Mouse (Mus musculus) left cerebral cortex, postnatal 36 days (tissue): Measurements from ENCODE around the gene Tmem245. TPM values are rescaled to one million over a fixed set of nuclear protein-coding genes. Genes with fewer than 3 reads are reported as not detected.

ENCODE experiments used
- DNase-seq, 2 experiments: peaks; one replicate each; pipeline ENCODE4 v3.0.0; 2021 to 2022; ENCODE audit warnings: low spot score in 2 of 2, mixed read lengths in 1 of 2
- intact Hi-C: fragments of 180-260 bp; cut with DNase I; formaldehyde crosslinking; loops from one replicate; pipeline ENCODE4 v1.15.1; 2025
- microRNA-seq: library from miRNA; unstranded; fragments of <30 nt; microRNA quantifications from one replicate; pipeline ENCODE4 v1.2.0, GENCODE M21; 2022
- total RNA-seq, 2 experiments: library from RNA; stranded (reverse); gene quantifications; 2 replicates each; pipeline ENCODE4 v1.2.3; 2021

Tmem245 gene
- total RNA-seq, 2 experiments from 2014 or later = 39.5 to 42.0 TPM

- intact Hi-C loops = no loop called here
- DNase-seq = no peak
Measured at GRCm38 (mm10) chr4:56831998-56832397, 115.2 kb downstream of the Tmem245 start.

DNA sequence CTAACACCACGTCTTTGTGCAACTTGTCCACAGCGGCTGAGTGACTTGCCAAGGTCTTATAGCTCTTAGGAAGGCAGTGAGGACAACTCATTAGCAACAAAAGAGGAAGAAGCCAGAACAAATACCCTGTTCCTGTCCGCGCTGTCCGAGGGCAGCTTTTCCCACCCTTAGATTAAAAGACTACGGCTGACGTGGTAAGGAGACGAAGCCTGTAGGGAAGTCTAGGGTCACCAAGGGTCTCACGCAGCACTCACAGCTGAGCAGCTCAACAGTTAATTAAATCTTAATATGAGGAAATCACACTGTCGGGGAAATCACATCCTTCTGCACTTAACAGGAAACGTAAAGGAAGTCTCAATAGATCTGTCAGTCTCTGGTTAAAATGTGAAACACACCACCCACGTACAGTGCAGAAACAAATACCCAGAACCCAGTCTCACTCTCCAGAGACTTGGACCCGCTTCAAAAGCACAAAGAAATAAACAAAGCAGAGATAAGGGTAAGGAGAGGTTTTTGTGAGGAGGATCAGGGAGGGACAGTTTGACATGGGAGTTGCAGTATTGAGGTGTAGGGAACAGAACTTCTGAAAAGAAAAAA is 116.1 kb downstream of the Tmem245 start:
- intact Hi-C loops = no loop called here
- DNase-seq = no peak

DNA sequence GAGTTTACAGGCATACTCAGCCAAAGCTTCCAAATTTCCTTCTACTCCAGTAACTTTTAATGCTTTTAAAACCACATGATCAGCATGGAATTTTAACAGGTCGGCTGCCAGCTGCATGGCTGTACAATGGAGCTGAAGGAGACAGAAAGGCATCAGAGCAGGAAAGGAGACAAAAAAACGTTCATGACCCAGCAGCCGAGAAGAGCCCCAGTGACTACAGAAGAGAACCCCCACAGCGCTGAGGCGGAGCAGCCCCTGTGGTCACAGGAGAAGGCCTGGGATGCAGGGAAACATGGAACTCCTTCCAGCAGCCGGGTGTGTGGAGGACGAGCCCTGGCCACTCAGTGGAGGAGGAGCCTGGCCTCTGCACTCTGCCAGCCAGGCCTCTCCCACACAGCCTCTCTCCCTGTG is 117.7 kb downstream of the Tmem245 start:
- intact Hi-C loops = no loop called here
- DNase-seq = no peak

DNA sequence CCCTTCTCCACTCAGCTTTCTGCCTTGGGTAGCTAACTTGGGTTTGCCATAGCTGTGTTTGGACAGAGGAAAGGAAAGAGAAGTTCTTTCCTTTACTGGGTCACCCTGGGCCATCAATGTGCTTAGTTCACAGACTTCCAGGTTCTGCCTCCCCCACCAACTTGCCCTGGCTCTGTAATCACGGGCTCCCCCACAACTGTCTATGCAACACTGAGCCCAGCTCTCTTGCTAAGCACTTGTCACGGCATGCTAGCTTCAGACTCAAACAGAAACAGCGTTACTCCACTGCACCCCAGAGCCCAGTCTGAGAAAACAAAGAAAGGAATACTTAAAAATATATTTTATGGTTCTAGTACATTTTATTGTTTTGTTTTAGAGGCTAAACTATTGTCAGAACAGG is 118.3 kb downstream of the Tmem245 start:
- intact Hi-C loops = no loop called here
- no peak for DNase-seq

GRCm38 (mm10) chr4:56824231-56824630 is 123.0 kb downstream of the Tmem245 start:
- intact Hi-C loops = no loop called here
- DNase-seq = no peak

GRCm38 (mm10) chr4:56820017-56820550 is 127.2 kb downstream of the Tmem245 start:
- intact Hi-C loops = no loop called here
- no peak for DNase-seq

Small RNAs within 50 kb of the gene (microRNA-seq; reads per million reads assigned to microRNA genes)
- 14.0 reads per million, percentile 33 among the genes with 10 or more reads in this experiment for gene Mir32

Other genes starting within 250 kb of the Tmem245 start
- not detected for gene Gm26657, start 207.4 kb downstream of the Tmem245 start, total RNA-seq
- under 1 TPM in 1 of 2 experiments, not detected in 1; 0.36 TPM for gene Actl7b, start 206.0 kb downstream of the Tmem245 start, total RNA-seq
- not detected for gene Actl7a, start 204.0 kb downstream of the Tmem245 start, total RNA-seq
- gene Elp1, start 145.1 kb downstream of the Tmem245 start, total RNA-seq = 10 to 100 TPM; 62.5 to 63.2 TPM
- 10 to 100 TPM; 16.8 to 20.1 TPM for gene Fam206a, start 145.1 kb downstream of the Tmem245 start, total RNA-seq
- 10 to 100 TPM; 14.4 to 23.7 TPM for gene Ctnnal1, start 82.2 kb downstream of the Tmem245 start, total RNA-seq
- 100 to 1,000 TPM; 194 to 206 TPM for gene Frrs1l, start 43.0 kb upstream of the Tmem245 start, total RNA-seq
- 10 to 100 TPM; 33.0 to 38.8 TPM for gene Epb41l4b, start 196.0 kb upstream of the Tmem245 start, total RNA-seq